ENCODE assay signal across 8 mouse cellular contexts in genomic region chr4:59582186-59582585, GRCm38 (mm10). TPM values are rescaled to one million over a fixed set of nuclear protein-coding genes. Genes with fewer than 3 reads are reported as not detected.
DNase-seq lines count a peak whose midpoint lies in the region; ATAC-seq and TF ChIP-seq lines count a peak whose summit lies in the region.

No protein-coding gene starts in this region.

- ATAC-seq in embryonic facial prominence, embryonic 15.5 days (ENCODE audit: insufficient number of reproducible peaks, low FRiP score, low TSS enrichment, low read depth) = no peak
- no peak for ATAC-seq in limb, embryonic 13.5 days (ENCODE audit: low FRiP score, low read depth)

- H3K9me3 ChIP-seq in embryonic facial prominence, embryonic 15.5 days (replicated peaks) = no peaks in the 10 kb centered on the region
- no peaks in the 10 kb centered on the region for H3K9me3 ChIP-seq in limb, embryonic 13.5 days

- no peaks in the 10 kb centered on the region for H3K36me3 ChIP-seq in C2C12 (ENCODE audit: control insufficient read depth, insufficient read depth)
- H3K36me3 ChIP-seq in embryonic facial prominence, embryonic 15.5 days = no peaks in the 10 kb centered on the region
- no peaks in the 10 kb centered on the region for H3K36me3 ChIP-seq in limb, embryonic 13.5 days

- DNase-seq in cerebellum, adult 2 months = peak in 1 of 2 experiments; percentile 12
- DNase-seq in cerebellum, postnatal 4 days (ENCODE audit: low spot score in 2 of 2) = no peak
- DNase-seq in c-Kit-positive CD71-positive TER-119-positive erythroid progenitor cells, embryonic 14.5 days (ENCODE audit: low spot score) = no peak
- no peak for DNase-seq in frontal cortex, adult 2 months (ENCODE audit: extremely low spot score in 1 of 2, low spot score in 1 of 2)
- DNase-seq in gastrocnemius, postnatal 25 days = no peak

- H3K27me3 ChIP-seq in cerebellum, adult 2 months (ENCODE audit: control insufficient read depth, insufficient read depth, low read length) = no peaks in the 10 kb centered on the region
- H3K27me3 ChIP-seq in C2C12 (ENCODE audit: control insufficient read depth, insufficient read depth, insufficient read length) = no peaks in the 10 kb centered on the region
- no peaks in the 10 kb centered on the region for H3K27me3 ChIP-seq in embryonic facial prominence, embryonic 15.5 days
- H3K27me3 ChIP-seq in limb, embryonic 13.5 days = no peaks in the 10 kb centered on the region

- H3K79me2 ChIP-seq in C2C12 (ENCODE audit: control insufficient read depth, insufficient read depth) = no peaks in the 10 kb centered on the region

- peak overlapping the region; percentile 78 for H3K4me2 ChIP-seq in embryonic facial prominence, embryonic 15.5 days (replicated peaks)
- peak overlapping the region; percentile 76 for H3K4me2 ChIP-seq in limb, embryonic 13.5 days (replicated peaks)

- H3K27ac ChIP-seq in cerebellum, adult 2 months (ENCODE audit: insufficient read depth, low read length) = no peak overlapping the region
- H3K27ac ChIP-seq in embryonic facial prominence, embryonic 15.5 days (replicated peaks) = no peak overlapping the region
- no peak overlapping the region for H3K27ac ChIP-seq in limb, embryonic 13.5 days

- no peak for TF ChIP-seq POLR2A in cerebellum, adult 2 months (IDR thresholded peaks at IDR 0.05; ENCODE audit: borderline replicate concordance, insufficient read depth, low read length)

- no peak overlapping the region for H3K9ac ChIP-seq in embryonic facial prominence, embryonic 15.5 days
- no peak overlapping the region for H3K9ac ChIP-seq in limb, embryonic 13.5 days

- H3ac ChIP-seq in C2C12 (ENCODE audit: control insufficient read depth, insufficient read length, low read depth) = no peak overlapping the region

- no peak for TF ChIP-seq CTCF in cerebellum, adult 2 months (IDR thresholded peaks at IDR 0.05; ENCODE audit: borderline replicate concordance, insufficient read depth, low read depth, low read length)
- TF ChIP-seq CTCF in C2C12 (IDR thresholded peaks at IDR 0.05; ENCODE audit: control insufficient read depth, insufficient read depth, insufficient read length) = no peak

- 26% methylated on average over 6 of the region's 6 CpGs for WGBS in cerebellum, adult 2 months
- 21% methylated on average over 6 of the region's 6 CpGs for WGBS in embryonic facial prominence, embryonic 15.5 days
- 24% methylated on average over 6 of the region's 6 CpGs for WGBS in limb, embryonic 13.5 days

- H3K4me3 ChIP-seq in cerebellum, adult 2 months (replicated peaks; ENCODE audit: insufficient read depth, low read depth, low read length) = peak overlapping the region; percentile 94
- H3K4me3 ChIP-seq in C2C12 (ENCODE audit: insufficient read depth, poor library complexity, severe bottlenecking) = peak overlapping the region; percentile 57
- peak overlapping the region; percentile 78 for H3K4me3 ChIP-seq in embryonic facial prominence, embryonic 15.5 days (replicated peaks)
- peak overlapping the region; percentile 67 for H3K4me3 ChIP-seq in limb, embryonic 13.5 days

- H3K79me3 ChIP-seq in C2C12 (ENCODE audit: low read depth) = no peaks in the 10 kb centered on the region

- H3K4me1 ChIP-seq in cerebellum, adult 2 months (ENCODE audit: control insufficient read depth, insufficient read depth, low read length) = no peaks in the 10 kb centered on the region; the same call in 1 of the 2 replicates
- peaks cover 11% of the 10 kb centered on the region for H3K4me1 ChIP-seq in embryonic facial prominence, embryonic 15.5 days
- peaks cover 6% of the 10 kb centered on the region; the same call in 1 of the 2 replicates for H3K4me1 ChIP-seq in limb, embryonic 13.5 days

TF ChIP-seq in C2C12, 6 proteins besides CTCF, POLR2A, EP300 and RAD21:
- TF ChIP-seq MYOD1 (IDR thresholded peaks at IDR 0.05; ENCODE audit: control insufficient read depth, insufficient read length, low read depth) = no peak
- no peak for TF ChIP-seq MYOG (IDR thresholded peaks at IDR 0.05; ENCODE audit: control insufficient read depth, extremely low read depth, insufficient read length)
- no peak for TF ChIP-seq CEBPB (IDR thresholded peaks at IDR 0.05; ENCODE audit: low read depth)
- TF ChIP-seq MAX (IDR thresholded peaks at IDR 0.05) = no peak
- no peak for TF ChIP-seq FOSL1 (IDR thresholded peaks at IDR 0.05; ENCODE audit: insufficient read depth, low read length, poor library complexity, severe bottlenecking)
- TF ChIP-seq USF1 (IDR thresholded peaks at IDR 0.05; ENCODE audit: low read depth) = no peak

RNA-seq across cellular contexts. Expression of gene Hsdl2, which starts 0.8 kb away (rescaled TPM):
- polyA plus RNA-seq in cerebellum, adult 2 months (2012; rRNA removed) = 58.4 and 59.0 TPM in 2 replicates
- polyA plus RNA-seq in C2C12 (2012; fragmentation: generic; extraction: Trizol) = 6.3 TPM
- 25.7 and 27.1 TPM in 2 replicates for polyA plus RNA-seq in embryonic facial prominence, embryonic 15.5 days (2015; fragmentation: Nextera tagmentation; extraction: Ambion mirVana)
- polyA plus RNA-seq in limb, embryonic 13.5 days (2015; fragmentation: Nextera tagmentation; extraction: Ambion mirVana) = 25.2 and 25.8 TPM in 2 replicates
- 38.1 and 41.5 TPM in 2 replicates for polyA plus RNA-seq in frontal cortex, adult 2 months (2012; rRNA removed)
- 10 to 100 TPM; 55.4 to 60.9 TPM for total RNA-seq in gastrocnemius, postnatal 25 days (2021)

RNA-seq across cellular contexts. Expression of gene Ptbp3, which starts 33.0 kb away (rescaled TPM):
- 6.0 and 6.7 TPM in 2 replicates for polyA plus RNA-seq in cerebellum, adult 2 months (2012; rRNA removed)
- 10.9 TPM for polyA plus RNA-seq in C2C12 (2012; fragmentation: generic; extraction: Trizol)
- polyA plus RNA-seq in embryonic facial prominence, embryonic 15.5 days (2015; fragmentation: Nextera tagmentation; extraction: Ambion mirVana) = 42.5 and 42.9 TPM in 2 replicates
- polyA plus RNA-seq in limb, embryonic 13.5 days (2015; fragmentation: Nextera tagmentation; extraction: Ambion mirVana) = 37.4 and 40.4 TPM in 2 replicates
- polyA plus RNA-seq in frontal cortex, adult 2 months (2012; rRNA removed) = 11.4 TPM in 2 replicates
- 10 to 100 TPM in 1 of 2 experiments, 1 to 10 TPM in 1; 7.8 to 11.8 TPM for total RNA-seq in gastrocnemius, postnatal 25 days (2021)

RNA-seq across cellular contexts. Expression of gene E130308A19Rik, which starts 43.8 kb away (rescaled TPM):
- polyA plus RNA-seq in cerebellum, adult 2 months (2012; rRNA removed) = 8.8 and 10.4 TPM in 2 replicates
- 1.8 TPM for polyA plus RNA-seq in C2C12 (2012; fragmentation: generic; extraction: Trizol)
- polyA plus RNA-seq in embryonic facial prominence, embryonic 15.5 days (2015; fragmentation: Nextera tagmentation; extraction: Ambion mirVana) = 18.7 and 19.1 TPM in 2 replicates
- 25.1 and 25.9 TPM in 2 replicates for polyA plus RNA-seq in limb, embryonic 13.5 days (2015; fragmentation: Nextera tagmentation; extraction: Ambion mirVana)
- 8.5 and 9.9 TPM in 2 replicates for polyA plus RNA-seq in frontal cortex, adult 2 months (2012; rRNA removed)
- total RNA-seq in gastrocnemius, postnatal 25 days (2021) = 1 to 10 TPM; 3.3 to 3.7 TPM
